Comparison of ENCODE assay signal across 16 mouse cellular contexts in genomic region chr15:20207199-20207598, GRCm38 (mm10).
"Had no signal": no experiment of that assay in that cellular context is flagged by ENCODE, and none has a peak within 500 bp of the region (broad histone marks: within the 10 kb centered on the region; RNA-seq: fewer than 3 reads in every experiment).

No protein-coding gene starts in this region.

- H3K27ac ChIP-seq: neural tube, embryonic 13.5 days; neural tube, embryonic 15.5 days; stomach, embryonic 15.5 days; stomach, postnatal 0 days had no signal

- H3K27me3 ChIP-seq: neural tube, embryonic 13.5 days; neural tube, embryonic 15.5 days; stomach, embryonic 15.5 days had no signal

- H3K9me3 ChIP-seq: neural tube, embryonic 13.5 days; neural tube, embryonic 15.5 days; stomach, embryonic 15.5 days had no signal

- H3K4me2 ChIP-seq: neural tube, embryonic 13.5 days; neural tube, embryonic 15.5 days; stomach, embryonic 15.5 days had no signal

- DNase-seq: retina, postnatal 1 day; right cerebral cortex, adult 18-20 months; right cerebral cortex, postnatal 14 days; right cerebral cortex, postnatal 25 days; right cerebral cortex, postnatal 4 days; spleen, adult 18-20 months; thymus, adult 18-20 months; thymus, adult 2 months; thymus, postnatal 14 days; thymus, postnatal 25 days; thymus, postnatal 36 days; thymus, postnatal 4 days had no signal

- H3K9ac ChIP-seq: neural tube, embryonic 13.5 days; neural tube, embryonic 15.5 days; stomach, embryonic 15.5 days had no signal

- H3K36me3 ChIP-seq: neural tube, embryonic 13.5 days; neural tube, embryonic 15.5 days; stomach, embryonic 15.5 days had no signal

- H3K4me3 ChIP-seq: neural tube, embryonic 13.5 days; neural tube, embryonic 15.5 days; stomach, embryonic 15.5 days had no signal

- H3K4me1 ChIP-seq: neural tube, embryonic 13.5 days; neural tube, embryonic 15.5 days; stomach, embryonic 15.5 days had no signal
